Mouse (Mus musculus) midbrain, postnatal 0 days (tissue): ENCODE results near the gene Aagab. TPM values are rescaled to one million over a fixed set of nuclear protein-coding genes. Genes with fewer than 3 reads are reported as not detected.

Experiments used
- ATAC-seq: fragments of 200-750 bp; cut with Nextera tagmentation; 2 replicates; pipeline ENCODE4 v1.8.0; 2017; ENCODE audit warnings: moderate number of reproducible peaks, mild to moderate bottlenecking, moderate TSS enrichment, moderate library complexity; ENCODE audit not compliant: low FRiP score
- DNase-seq: peaks from one replicate; pipeline ENCODE4 v3.0.0-alpha.2; 2015; ENCODE audit warnings: low spot score
- H3K27ac ChIP-seq: fragments of 300-500 bp; sonication (generic); 2 replicates; pipeline ENCODE4 v1.5.1; 2014; ENCODE audit warnings: low read depth, mild to moderate bottlenecking, low read length, mixed read lengths
- H3K27me3 ChIP-seq: fragments of 300-500 bp; sonication (generic); 2 replicates; pipeline ENCODE4 v1.6.1; 2014; ENCODE audit warnings: low read length, control low read depth, mixed read lengths; ENCODE audit not compliant: insufficient read depth
- H3K36me3 ChIP-seq: fragments of 300-500 bp; sonication (generic); 2 replicates; pipeline ENCODE4 v1.6.1; 2014; ENCODE audit warnings: low read length, control low read depth, mixed read lengths; ENCODE audit not compliant: insufficient read depth
- H3K4me1 ChIP-seq: fragments of 300-500 bp; sonication (generic); 2 replicates; pipeline ENCODE4 v1.6.1; 2014; ENCODE audit warnings: mild to moderate bottlenecking, control low read depth, antibody characterized with exemption, low read length, mixed read lengths; ENCODE audit not compliant: insufficient read depth
- H3K4me2 ChIP-seq: fragments of 300-500 bp; sonication (generic); 2 replicates; pipeline ENCODE4 v1.6.1; 2014; ENCODE audit warnings: low read depth, mild to moderate bottlenecking, low read length, mixed read lengths; ENCODE audit not compliant: poor library complexity, severe bottlenecking
- H3K4me3 ChIP-seq: fragments of 300-500 bp; sonication (generic); 2 replicates; pipeline ENCODE4 v1.5.1; 2014; ENCODE audit warnings: low read depth, mild to moderate bottlenecking, low read length, moderate library complexity
- H3K9ac ChIP-seq: fragments of 300-500 bp; sonication (generic); replicated peaks from 2 replicates; pipeline ENCODE4 v1.6.1; 2014; ENCODE audit warnings: mild to moderate bottlenecking, low read length, moderate library complexity, mixed read lengths; ENCODE audit not compliant: poor library complexity, severe bottlenecking
- H3K9me3 ChIP-seq: fragments of 300-500 bp; sonication (generic); 2 replicates; pipeline ENCODE4 v1.6.1; 2016; ENCODE audit warnings: low read length, control low read depth
- CTCF ChIP-seq: IDR thresholded peaks from 2 replicates; pipeline ENCODE4 v1.5.1; 2016; ENCODE audit warnings: antibody characterized with exemption, mild to moderate bottlenecking
- WGBS: fragments of 180-500 bp; shearing (Covaris S2); extraction: QIAGEN DNeasy Blood & Tissue Kit; methylation state at CpG from one replicate; pipeline ENCODE4 v1.1.7; 2014; 5-methylcytosine and 5-hydroxymethylcytosine counted together
- polyA plus RNA-seq: library from polyadenylated mRNA; unstranded; fragments of >200 nt; fragmentation: Nextera tagmentation; extraction: Ambion mirVana; gene quantifications from 2 replicates; pipeline ENCODE4 v1.2.1, GENCODE M21; 2015
- total RNA-seq: library from RNA; depleted of rRNA; stranded (reverse); fragments of >200 nt; gene quantifications from 2 replicates; pipeline ENCODE4 v1.2.3, GENCODE M21; 2014; rRNA removed

The Aagab gene
- total and polyA plus RNA-seq, 2 experiments from 2014 or later = 39.1 to 58.9 TPM

- no peak overlapping the region for H3K4me2 ChIP-seq
- no peaks in the 10 kb centered on the region for H3K9me3 ChIP-seq
- no peak overlapping the region for H3K27ac ChIP-seq
- ATAC-seq (no peak), DNase-seq (no peak)
- no peak overlapping the region for H3K9ac ChIP-seq
- no peak overlapping the region for H3K4me3 ChIP-seq
- TF ChIP-seq CTCF = no peak
- no peaks in the 10 kb centered on the region for H3K36me3 ChIP-seq
- no peaks in the 10 kb centered on the region for H3K4me1 ChIP-seq
- 85% methylated on average over 2 of the region's 2 CpGs for WGBS
- no peaks in the 10 kb centered on the region for H3K27me3 ChIP-seq
These were observed 80.5 kb downstream of the Aagab start for GRCm38 (mm10) chr9:63682943-63683342.

GRCm38 (mm10) chr9:63684277-63684676, 81.8 kb downstream of the Aagab start:
- Histone ChIP-seq H3K36me3 (no peaks in the 10 kb centered on the region), H3K9ac (no peak overlapping the region), H3K4me3 (no peak overlapping the region), H3K4me1 (no peaks in the 10 kb centered on the region), H3K9me3 (no peaks in the 10 kb centered on the region), H3K27ac (no peak overlapping the region), H3K27me3 (no peaks in the 10 kb centered on the region), H3K4me2 (no peak overlapping the region)
- TF ChIP-seq CTCF = no peak
- DNase-seq = no peak
- WGBS = 95% methylated on average over 6 of the region's 6 CpGs
- no peak for ATAC-seq

GRCm38 (mm10) chr9:63685352-63685751, 82.9 kb downstream of the Aagab start:
- Histone ChIP-seq H3K27me3 (no peaks in the 10 kb centered on the region), H3K36me3 (no peaks in the 10 kb centered on the region), H3K4me2 (no peak overlapping the region), H3K9me3 (no peaks in the 10 kb centered on the region), H3K4me1 (no peaks in the 10 kb centered on the region), H3K9ac (no peak overlapping the region), H3K4me3 (no peak overlapping the region), H3K27ac (no peak overlapping the region)
- DNase-seq = no peak
- no peak for ATAC-seq
- TF ChIP-seq CTCF = no peak
- 42% methylated on average over 5 of the region's 5 CpGs for WGBS

GRCm38 (mm10) chr9:63687413-63688015, 85.1 kb downstream of the Aagab start:
- 67% methylated on average over 7 of the region's 7 CpGs for WGBS
- TF ChIP-seq CTCF = no peak
- H3K27me3 ChIP-seq = no peaks in the 10 kb centered on the region
- H3K27ac ChIP-seq = no peak overlapping the region
- DNase-seq (no peak), ATAC-seq (no peak)
- no peak overlapping the region for H3K9ac ChIP-seq
- no peak overlapping the region for H3K4me2 ChIP-seq
- H3K9me3 ChIP-seq = no peaks in the 10 kb centered on the region
- no peak overlapping the region for H3K4me3 ChIP-seq
- H3K4me1 ChIP-seq = no peaks in the 10 kb centered on the region
- no peaks in the 10 kb centered on the region for H3K36me3 ChIP-seq

- H3K9ac ChIP-seq = no peak overlapping the region
- no peaks in the 10 kb centered on the region for H3K9me3 ChIP-seq
- no peaks in the 10 kb centered on the region for H3K27me3 ChIP-seq
- DNase-seq (no peak), ATAC-seq (no peak)
- WGBS = 92% methylated on average over 1 of the region's 1 CpGs
- H3K4me3 ChIP-seq = no peak overlapping the region
- TF ChIP-seq CTCF = no peak
- H3K4me2 ChIP-seq = no peak overlapping the region
- H3K36me3 ChIP-seq = no peaks in the 10 kb centered on the region
- no peak overlapping the region for H3K27ac ChIP-seq
- no peaks in the 10 kb centered on the region for H3K4me1 ChIP-seq
These were observed 88.1 kb downstream of the Aagab start for GRCm38 (mm10) chr9:63690511-63690910.

- H3K9ac ChIP-seq = no peak overlapping the region
- H3K27me3 ChIP-seq = no peaks in the 10 kb centered on the region
- 83% methylated on average over 2 of the region's 2 CpGs for WGBS
- TF ChIP-seq CTCF = no peak
- no peaks in the 10 kb centered on the region for H3K36me3 ChIP-seq
- H3K4me3 ChIP-seq = no peak overlapping the region
- ATAC-seq (no peak), DNase-seq (no peak)
- H3K4me1 ChIP-seq = no peaks in the 10 kb centered on the region
- no peak overlapping the region for H3K4me2 ChIP-seq
- no peaks in the 10 kb centered on the region for H3K9me3 ChIP-seq
- no peak overlapping the region for H3K27ac ChIP-seq
These were observed 89.5 kb downstream of the Aagab start for GRCm38 (mm10) chr9:63691960-63692359.

Other genes with a start within 250 kb of the Aagab start
- 22.4 and 23.4 TPM in 2 replicates for gene Map2k5, start 224.8 kb upstream of the Aagab start, total RNA-seq
- 32.7 and 35.0 TPM in 2 replicates for gene Map2k5, start 224.8 kb upstream of the Aagab start, polyA plus RNA-seq
- gene 2300009A05Rik, start 203.4 kb upstream of the Aagab start, total RNA-seq = 45.8 and 54.1 TPM in 2 replicates
- gene 2300009A05Rik, start 203.4 kb upstream of the Aagab start, polyA plus RNA-seq = 82.8 and 98.4 TPM in 2 replicates
- 0.14 TPM in 1 of 2 replicates, not detected in the other for gene Iqch, start 167 bp upstream of the Aagab start, total RNA-seq
- gene Iqch, start 167 bp upstream of the Aagab start, polyA plus RNA-seq = 0.12 and 0.20 TPM in 2 replicates
- gene Smad3, start 155.3 kb downstream of the Aagab start, total RNA-seq = 13.2 and 20.6 TPM in 2 replicates
- gene Smad3, start 155.3 kb downstream of the Aagab start, polyA plus RNA-seq = 4.0 TPM in 2 replicates